Mouse (Mus musculus) ES-Bruce4 (cell line): Measurements from ENCODE around the gene Vgll4. TPM values are rescaled to one million over a fixed set of nuclear protein-coding genes. Genes with fewer than 3 reads are reported as not detected.

Experiments used
- H3K27ac ChIP-seq: 2 replicates; pipeline ENCODE4 v1.5.1; 2012; ENCODE audit warnings: low read length, inconsistent platforms; ENCODE audit not compliant: insufficient read depth
- H3K27me3 ChIP-seq: 2 replicates; pipeline ENCODE4 v1.6.1; 2012; ENCODE audit warnings: mild to moderate bottlenecking, low read length, inconsistent platforms; ENCODE audit not compliant: control insufficient read depth, poor library complexity, insufficient read depth, severe bottlenecking
- H3K36me3 ChIP-seq: 2 replicates; pipeline ENCODE4 v1.6.1; 2012; ENCODE audit warnings: inconsistent platforms, mild to moderate bottlenecking, low read length, moderate library complexity; ENCODE audit not compliant: control insufficient read depth, poor library complexity, insufficient read depth, severe bottlenecking
- H3K4me1 ChIP-seq: one replicate; pipeline ENCODE4 v1.8.1; 2011; ENCODE audit warnings: low read length; ENCODE audit not compliant: control insufficient read depth, insufficient read depth
- H3K4me3 ChIP-seq: 2 replicates; pipeline ENCODE4 v1.5.1; 2011; ENCODE audit warnings: low read depth, mild to moderate bottlenecking, low read length
- H3K9ac ChIP-seq: 2 replicates; pipeline ENCODE4 v1.6.1; 2012; ENCODE audit warnings: low read depth, mild to moderate bottlenecking, inconsistent platforms; ENCODE audit not compliant: poor library complexity, severe bottlenecking
- H3K9me3 ChIP-seq: replicated peaks from 2 replicates; pipeline ENCODE4 v1.6.1; 2012; ENCODE audit warnings: mild to moderate bottlenecking, low read length, inconsistent platforms; ENCODE audit not compliant: control insufficient read depth, poor library complexity, insufficient read depth, severe bottlenecking
- CTCF ChIP-seq: IDR thresholded peaks from one replicate; pipeline ENCODE4 v1.8.1; 2011; ENCODE audit warnings: low read depth, low read length
- EP300 ChIP-seq: IDR thresholded peaks from 2 replicates; pipeline ENCODE4 v1.6.1; 2011; ENCODE audit warnings: low read depth, low read length; ENCODE audit not compliant: insufficient read depth
- POLR2A ChIP-seq: IDR thresholded peaks from one replicate; pipeline ENCODE4 v1.8.1; 2011; ENCODE audit warnings: low read length; ENCODE audit not compliant: insufficient read depth
- polyA plus RNA-seq: library from polyadenylated mRNA; stranded (reverse); fragments of >200 nt; gene quantifications from 2 replicates; pipeline ENCODE4 v1.2.4, GENCODE M21; 2011; ENCODE audit warnings: low read depth; ENCODE audit not compliant: missing spikeins, insufficient read depth, insufficient read length

Gene Vgll4
- polyA plus RNA-seq, 1 experiment, result 37.3 TPM

DNA sequence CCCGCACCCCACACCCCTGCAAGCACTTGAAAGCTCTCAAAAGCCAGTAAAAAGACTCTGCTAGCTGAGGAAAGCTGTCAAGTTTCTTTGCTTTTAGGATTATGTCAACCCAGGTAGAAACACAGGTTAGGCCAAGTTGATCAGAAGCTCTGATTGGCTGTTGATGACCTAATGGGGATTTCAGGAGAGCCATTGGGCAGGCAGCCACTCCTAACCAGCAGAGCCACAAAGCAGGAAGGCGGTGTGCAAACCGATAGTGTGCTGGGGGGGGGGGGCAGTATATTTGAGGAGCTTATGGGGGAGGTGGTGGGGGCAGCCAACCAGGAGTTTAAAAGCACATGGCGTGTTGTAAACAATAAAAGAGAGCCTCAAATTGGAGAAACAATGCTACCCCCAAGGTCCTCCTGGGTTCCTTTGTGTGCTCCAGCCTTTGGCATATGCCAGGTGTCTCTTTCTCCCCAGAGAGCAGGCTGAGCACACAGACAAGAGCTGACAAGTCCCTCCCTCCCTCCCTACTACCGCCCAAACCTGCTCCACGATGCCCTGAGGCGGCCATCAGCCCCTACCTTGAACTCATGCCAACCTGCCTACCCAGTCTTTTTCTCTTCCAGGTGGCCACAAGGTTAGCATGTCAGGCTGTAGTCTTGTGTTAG lies 18.3 kb upstream of the Vgll4 start:
- no peak for TF ChIP-seq POLR2A
- no peak for TF ChIP-seq CTCF
- TF ChIP-seq EP300, result no peak
- no peaks in the 10 kb centered on the region for H3K36me3 ChIP-seq
- H3K27me3 ChIP-seq, result no peaks in the 10 kb centered on the region
- H3K9ac ChIP-seq, result no peak overlapping the region
- H3K9me3 ChIP-seq, result no peaks in the 10 kb centered on the region
- H3K4me1 ChIP-seq, result no peaks in the 10 kb centered on the region
- no peak overlapping the region for H3K27ac ChIP-seq
- no peak overlapping the region for H3K4me3 ChIP-seq

GRCm38 (mm10) chr6:114982671-114983070 lies 12.9 kb upstream of the Vgll4 start:
- H3K36me3 ChIP-seq, result no peaks in the 10 kb centered on the region
- no peak overlapping the region for H3K27ac ChIP-seq
- no peak overlapping the region for H3K9ac ChIP-seq
- H3K9me3 ChIP-seq, result no peaks in the 10 kb centered on the region
- no peak for TF ChIP-seq EP300
- TF ChIP-seq CTCF, result no peak
- TF ChIP-seq POLR2A, result no peak
- H3K27me3 ChIP-seq, result no peaks in the 10 kb centered on the region
- no peak overlapping the region for H3K4me3 ChIP-seq
- H3K4me1 ChIP-seq, result no peaks in the 10 kb centered on the region

DNA sequence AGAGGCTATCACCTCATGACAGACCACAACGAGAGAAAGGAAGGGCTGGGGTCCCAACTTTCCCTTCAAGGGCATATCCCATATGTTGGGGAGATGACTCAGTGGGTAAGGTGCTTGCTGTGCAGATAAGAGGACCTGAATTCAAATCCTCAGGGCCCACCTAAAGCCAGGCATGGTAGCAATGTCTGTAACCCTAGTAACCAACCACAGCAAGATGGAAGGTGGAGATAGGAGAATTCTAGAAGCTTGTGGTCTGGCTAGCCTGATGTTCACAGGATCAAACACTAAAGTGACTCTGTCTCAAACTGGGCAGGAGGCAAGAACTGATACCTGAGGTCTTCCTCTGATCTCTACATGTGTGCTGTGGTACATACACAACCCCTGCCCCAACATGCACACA lies 9.9 kb upstream of the Vgll4 start:
- Histone ChIP-seq H3K9me3 (no peaks in the 10 kb centered on the region), H3K4me3 (no peak overlapping the region), H3K27me3 (no peaks in the 10 kb centered on the region), H3K9ac (no peak overlapping the region), H3K36me3 (no peaks in the 10 kb centered on the region), H3K27ac (no peak overlapping the region), H3K4me1 (no peaks in the 10 kb centered on the region)
- TF ChIP-seq POLR2A (no peak), CTCF (no peak), EP300 (no peak)

- H3K9me3 ChIP-seq, result no peaks in the 10 kb centered on the region
- no peak overlapping the region for H3K4me3 ChIP-seq
- H3K4me1 ChIP-seq, result no peaks in the 10 kb centered on the region
- H3K27me3 ChIP-seq, result no peaks in the 10 kb centered on the region
- TF ChIP-seq POLR2A, result no peak
- no peak for TF ChIP-seq CTCF
- no peak for TF ChIP-seq EP300
- H3K9ac ChIP-seq, result no peak overlapping the region
- no peaks in the 10 kb centered on the region for H3K36me3 ChIP-seq
- H3K27ac ChIP-seq, result no peak overlapping the region
These were observed 7.2 kb upstream of the Vgll4 start for GRCm38 (mm10) chr6:114976915-114977419.

DNA sequence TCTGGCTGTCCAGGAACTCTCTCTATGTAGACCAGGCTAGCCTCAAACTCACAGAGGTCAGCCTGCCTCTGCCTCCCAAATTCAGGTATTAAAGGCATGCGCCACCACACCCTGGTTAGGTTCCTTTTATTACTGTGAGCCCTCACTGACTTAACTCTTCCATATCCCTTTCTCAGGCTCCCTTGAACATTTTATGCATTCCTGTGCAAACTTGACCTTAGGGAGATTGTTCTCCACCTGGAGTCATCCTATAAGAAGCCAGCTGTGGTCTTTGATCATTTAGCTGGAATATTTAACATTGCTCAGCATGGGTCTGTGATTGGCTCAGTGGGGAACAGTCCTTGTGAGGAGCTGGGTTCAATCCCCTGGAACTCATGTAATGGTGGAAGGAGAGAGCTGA lies 4.5 kb upstream of the Vgll4 start:
- no peak for TF ChIP-seq EP300
- H3K4me3 ChIP-seq, result no peak overlapping the region
- no peak overlapping the region for H3K9ac ChIP-seq
- H3K9me3 ChIP-seq, result no peaks in the 10 kb centered on the region
- no peaks in the 10 kb centered on the region for H3K27me3 ChIP-seq
- no peaks in the 10 kb centered on the region for H3K36me3 ChIP-seq
- H3K27ac ChIP-seq, result no peak overlapping the region
- no peaks in the 10 kb centered on the region for H3K4me1 ChIP-seq

DNA sequence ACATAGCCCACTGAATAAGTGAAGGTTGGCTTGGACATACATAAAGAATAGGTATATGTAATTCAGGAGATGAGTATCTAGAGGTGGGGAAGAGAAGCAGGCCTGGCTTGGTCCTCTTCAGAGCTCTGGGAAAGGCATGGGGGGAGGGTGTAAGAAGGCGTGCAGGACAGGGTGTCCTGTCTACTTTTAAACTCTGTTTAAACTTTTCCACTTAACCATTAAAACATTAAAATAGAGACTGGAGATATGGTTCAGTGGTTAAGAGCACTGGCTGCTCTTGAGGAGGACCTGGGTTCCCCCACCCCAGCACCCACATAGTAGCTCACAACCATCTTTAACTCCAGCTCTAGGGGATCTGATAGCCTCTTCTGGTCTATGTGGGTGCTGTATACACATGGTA lies 3.2 kb upstream of the Vgll4 start:
- H3K36me3 ChIP-seq, result no peaks in the 10 kb centered on the region
- no peak for TF ChIP-seq EP300
- no peak for TF ChIP-seq CTCF
- TF ChIP-seq POLR2A, result no peak
- no peaks in the 10 kb centered on the region for H3K4me1 ChIP-seq
- H3K27me3 ChIP-seq, result no peaks in the 10 kb centered on the region
- no peak overlapping the region for H3K4me3 ChIP-seq
- no peak overlapping the region for H3K9ac ChIP-seq
- H3K9me3 ChIP-seq, result no peaks in the 10 kb centered on the region
- H3K27ac ChIP-seq, result no peak overlapping the region
